Comparison of ENCODE assay signal across 18 mouse cellular contexts in genomic region chrX:18409598-18409997, GRCm38 (mm10). TPM values are rescaled to one million over a fixed set of nuclear protein-coding genes. Genes with fewer than 3 reads are reported as not detected.
"Had no signal": no experiment of that assay in that cellular context is flagged by ENCODE, and none has a peak within 500 bp of the region (broad histone marks: within the 10 kb centered on the region; RNA-seq: fewer than 3 reads in every experiment).

No protein-coding gene starts in this region.

- DNase-seq: kidney, adult 2 months; kidney, postnatal 25 days; liver, embryonic 13.5 days; lung, adult 2 months; lung, postnatal 14 days; lung, postnatal 4 days; retina, postnatal 1 day; thymus, postnatal 25 days had no signal

- H3K4me3 ChIP-seq: left cerebral cortex, adult 2 months; liver, embryonic 13.5 days; midbrain, embryonic 15.5 days; myocyte; neural tube, embryonic 13.5 days had no signal

- H3K27ac ChIP-seq: kidney, postnatal 0 days; left cerebral cortex, adult 2 months; liver, embryonic 13.5 days; midbrain, embryonic 15.5 days; neural tube, embryonic 13.5 days; stomach, postnatal 0 days had no signal

RNA-seq across cellular contexts. Expression of gene 4930578C19Rik, which starts 51.6 kb away (rescaled TPM):
- total RNA-seq: megakaryocyte progenitor cell, adult 5-6 weeks; megakaryocyte-erythroid progenitor cell, adult 5-6 weeks; monocyte, adult 5-6 weeks; neutrophil, adult 5-6 weeks had no signal
